Mouse (Mus musculus): Measurements from ENCODE around the gene Brsk2. TPM values are rescaled to one million over a fixed set of nuclear protein-coding genes. Genes with fewer than 3 reads are reported as not detected.

Brsk2 gene
- polyA plus RNA-seq, 1 experiment: 173 TPM

GRCm38 (mm10) chr7:141924917-141925316 is 24.6 kb upstream of the Brsk2 start:
- no peaks in the 10 kb centered on the region for H3K27me3 ChIP-seq (ENCODE audit: control insufficient read depth, insufficient read depth, low read length)
- H3K4me1 ChIP-seq (ENCODE audit: control insufficient read depth, insufficient read depth, low read length): no peaks in the 10 kb centered on the region; the same call in 1 of the 2 replicates
- WGBS: 4% methylated on average over 7 of the region's 7 CpGs
- H3K27ac ChIP-seq (ENCODE audit: insufficient read depth, low read length): no peak overlapping the region
- TF ChIP-seq CTCF (IDR thresholded peaks at IDR 0.05; ENCODE audit: borderline replicate concordance, insufficient read depth, low read depth, low read length) (peak; percentile 94), POLR2A (IDR thresholded peaks at IDR 0.05; ENCODE audit: borderline replicate concordance, insufficient read depth, low read length) (no peak)
- peak; percentile 68 to 81 for DNase-seq
- no peak overlapping the region for H3K4me3 ChIP-seq (replicated peaks; ENCODE audit: insufficient read depth, low read depth, low read length)

DNA sequence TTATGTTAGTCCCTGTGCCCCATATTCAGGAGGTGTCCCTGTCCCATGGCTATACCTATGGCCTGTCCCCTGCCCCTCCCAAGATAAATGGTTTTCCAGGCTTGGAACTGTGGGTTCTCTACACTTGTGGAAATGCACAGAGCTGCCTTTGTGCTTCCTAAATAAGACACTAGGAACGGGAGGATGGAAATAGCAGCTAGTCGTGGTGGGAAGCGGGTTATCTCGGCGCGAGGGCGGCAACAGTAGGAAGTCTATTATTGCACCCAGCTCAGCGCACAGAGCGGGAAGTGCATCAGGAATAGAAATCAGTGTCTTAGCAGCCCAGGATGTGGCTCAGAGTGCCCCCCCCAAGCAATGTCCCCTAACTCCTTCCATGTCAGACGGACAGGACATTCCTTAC is 20.9 kb upstream of the Brsk2 start:
- no peak for TF ChIP-seq POLR2A (IDR thresholded peaks at IDR 0.05; ENCODE audit: borderline replicate concordance, insufficient read depth, low read length)
- TF ChIP-seq CTCF (IDR thresholded peaks at IDR 0.05; ENCODE audit: borderline replicate concordance, insufficient read depth, low read depth, low read length): no peak
- no peaks in the 10 kb centered on the region for H3K27me3 ChIP-seq (ENCODE audit: control insufficient read depth, insufficient read depth, low read length)
- no peak overlapping the region for H3K27ac ChIP-seq (ENCODE audit: insufficient read depth, low read length)
- no peaks in the 10 kb centered on the region; the same call in 1 of the 2 replicates for H3K4me1 ChIP-seq (ENCODE audit: control insufficient read depth, insufficient read depth, low read length)
- 79% methylated on average over 10 of the region's 10 CpGs for WGBS
- DNase-seq: no peak
- no peak overlapping the region for H3K4me3 ChIP-seq (replicated peaks; ENCODE audit: insufficient read depth, low read depth, low read length)

DNA sequence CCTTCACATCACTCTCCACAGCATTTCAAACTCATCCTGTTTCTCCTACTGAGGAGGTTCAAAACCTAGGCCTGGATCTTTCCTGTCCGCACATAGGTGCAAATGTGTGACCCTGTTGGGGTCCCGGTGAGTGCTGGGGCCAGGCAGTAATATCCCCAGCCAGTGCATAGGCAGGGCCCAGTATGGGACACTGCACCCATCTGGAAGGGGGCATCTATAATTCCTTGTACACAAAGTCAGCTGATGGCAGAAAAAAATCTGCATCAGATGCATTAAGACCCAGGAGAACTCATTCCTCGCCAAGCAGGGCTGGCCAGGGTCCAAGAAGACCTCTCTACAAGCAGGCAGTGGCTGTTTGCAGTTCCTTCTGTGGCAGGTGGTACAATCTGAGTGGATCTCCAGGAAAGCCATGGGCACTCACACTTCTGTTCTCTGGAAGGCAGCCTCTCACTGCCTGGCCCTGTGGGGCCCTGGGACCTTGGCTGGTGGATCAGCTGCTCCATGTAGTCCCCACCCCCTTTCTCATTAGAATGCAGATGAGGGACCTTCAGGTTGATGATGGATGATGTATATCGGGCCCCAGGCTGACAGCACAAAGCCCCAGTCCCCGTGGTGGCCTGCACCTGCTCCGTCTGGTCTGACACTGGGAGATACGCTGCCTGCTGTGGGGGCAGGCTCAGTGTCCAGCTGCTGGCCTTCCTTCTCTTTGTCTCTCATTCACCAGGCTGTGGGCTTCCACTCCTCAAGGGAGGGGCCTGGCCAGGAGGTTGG is 15.2 kb upstream of the Brsk2 start:
- peaks cover 10% of the 10 kb centered on the region for H3K4me1 ChIP-seq (ENCODE audit: control insufficient read depth, insufficient read depth, low read length)
- H3K27me3 ChIP-seq (ENCODE audit: control insufficient read depth, insufficient read depth, low read length): no peaks in the 10 kb centered on the region
- 42% methylated on average over 7 of the region's 7 CpGs for WGBS
- H3K27ac ChIP-seq (ENCODE audit: insufficient read depth, low read length): no peak overlapping the region
- DNase-seq: peak; percentile 25 to 26
- H3K4me3 ChIP-seq (replicated peaks; ENCODE audit: insufficient read depth, low read depth, low read length): no peak overlapping the region
- TF ChIP-seq POLR2A (IDR thresholded peaks at IDR 0.05; ENCODE audit: borderline replicate concordance, insufficient read depth, low read length): no peak
- no peak for TF ChIP-seq CTCF (IDR thresholded peaks at IDR 0.05; ENCODE audit: borderline replicate concordance, insufficient read depth, low read depth, low read length)

- no peaks in the 10 kb centered on the region for H3K27me3 ChIP-seq (ENCODE audit: control insufficient read depth, insufficient read depth, low read length)
- no peak overlapping the region for H3K4me3 ChIP-seq (replicated peaks; ENCODE audit: insufficient read depth, low read depth, low read length)
- no peak overlapping the region for H3K27ac ChIP-seq (ENCODE audit: insufficient read depth, low read length)
- TF ChIP-seq CTCF (IDR thresholded peaks at IDR 0.05; ENCODE audit: borderline replicate concordance, insufficient read depth, low read depth, low read length) (no peak), POLR2A (IDR thresholded peaks at IDR 0.05; ENCODE audit: borderline replicate concordance, insufficient read depth, low read length) (no peak)
- H3K4me1 ChIP-seq (ENCODE audit: control insufficient read depth, insufficient read depth, low read length): peaks cover 10% of the 10 kb centered on the region
- DNase-seq: peak; percentile 40 to 48
- WGBS: 48% methylated on average over 6 of the region's 6 CpGs
Observed at GRCm38 (mm10) chr7:141934951-141935350, 14.6 kb upstream of the Brsk2 start.

DNA sequence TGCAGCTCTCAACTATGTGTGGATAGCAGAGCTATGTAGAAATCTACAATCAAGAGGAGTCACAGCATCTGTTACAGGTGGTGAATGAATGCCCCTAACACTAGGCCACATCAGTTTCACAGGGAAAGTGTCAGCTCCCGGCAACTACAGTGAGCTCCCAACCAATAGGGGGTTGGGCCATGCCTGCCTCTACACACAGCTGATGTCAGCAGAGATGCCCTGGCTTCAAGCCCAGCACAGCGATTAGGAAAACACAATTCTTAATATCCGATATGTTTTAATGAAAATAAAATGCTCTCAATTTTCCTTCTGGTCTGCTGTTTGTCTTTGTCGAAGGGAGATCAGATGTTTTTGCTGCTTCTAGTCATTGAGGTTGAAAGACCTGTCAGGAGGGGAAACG is 6.1 kb upstream of the Brsk2 start:
- Histone ChIP-seq H3K4me3 (replicated peaks; ENCODE audit: insufficient read depth, low read depth, low read length) (no peak overlapping the region), H3K27ac (ENCODE audit: insufficient read depth, low read length) (no peak overlapping the region), H3K27me3 (ENCODE audit: control insufficient read depth, insufficient read depth, low read length) (no peaks in the 10 kb centered on the region), H3K4me1 (ENCODE audit: control insufficient read depth, insufficient read depth, low read length) (peaks cover 19% of the 10 kb centered on the region)
- DNase-seq: peak; percentile 13 to 14
- WGBS: 21% methylated on average over 5 of the region's 5 CpGs
- TF ChIP-seq CTCF (IDR thresholded peaks at IDR 0.05; ENCODE audit: borderline replicate concordance, insufficient read depth, low read depth, low read length) (no peak), POLR2A (IDR thresholded peaks at IDR 0.05; ENCODE audit: borderline replicate concordance, insufficient read depth, low read length) (no peak)

- 68% methylated on average over 7 of the region's 7 CpGs for WGBS
- H3K27me3 ChIP-seq (ENCODE audit: control insufficient read depth, insufficient read depth, low read length): no peaks in the 10 kb centered on the region
- no peak overlapping the region for H3K4me3 ChIP-seq (replicated peaks; ENCODE audit: insufficient read depth, low read depth, low read length)
- no peak overlapping the region for H3K27ac ChIP-seq (ENCODE audit: insufficient read depth, low read length)
- peaks cover 19% of the 10 kb centered on the region for H3K4me1 ChIP-seq (ENCODE audit: control insufficient read depth, insufficient read depth, low read length)
- no peak for TF ChIP-seq CTCF (IDR thresholded peaks at IDR 0.05; ENCODE audit: borderline replicate concordance, insufficient read depth, low read depth, low read length)
- no peak for TF ChIP-seq POLR2A (IDR thresholded peaks at IDR 0.05; ENCODE audit: borderline replicate concordance, insufficient read depth, low read length)
- DNase-seq: peak in 1 of 2 experiments; percentile 26
Observed at GRCm38 (mm10) chr7:141945927-141946326, 3.6 kb upstream of the Brsk2 start.

- Histone ChIP-seq H3K4me1 (ENCODE audit: control insufficient read depth, insufficient read depth, low read length) (peaks cover 28% of the 10 kb centered on the region), H3K27me3 (ENCODE audit: control insufficient read depth, insufficient read depth, low read length) (no peaks in the 10 kb centered on the region), H3K4me3 (replicated peaks; ENCODE audit: insufficient read depth, low read depth, low read length) (no peak overlapping the region), H3K27ac (ENCODE audit: insufficient read depth, low read length) (no peak overlapping the region)
- no peak for TF ChIP-seq POLR2A (IDR thresholded peaks at IDR 0.05; ENCODE audit: borderline replicate concordance, insufficient read depth, low read length)
- no peak for TF ChIP-seq CTCF (IDR thresholded peaks at IDR 0.05; ENCODE audit: borderline replicate concordance, insufficient read depth, low read depth, low read length)
- DNase-seq: no peak
Observed at GRCm38 (mm10) chr7:141947512-141947911, 2.0 kb upstream of the Brsk2 start.

DNA sequence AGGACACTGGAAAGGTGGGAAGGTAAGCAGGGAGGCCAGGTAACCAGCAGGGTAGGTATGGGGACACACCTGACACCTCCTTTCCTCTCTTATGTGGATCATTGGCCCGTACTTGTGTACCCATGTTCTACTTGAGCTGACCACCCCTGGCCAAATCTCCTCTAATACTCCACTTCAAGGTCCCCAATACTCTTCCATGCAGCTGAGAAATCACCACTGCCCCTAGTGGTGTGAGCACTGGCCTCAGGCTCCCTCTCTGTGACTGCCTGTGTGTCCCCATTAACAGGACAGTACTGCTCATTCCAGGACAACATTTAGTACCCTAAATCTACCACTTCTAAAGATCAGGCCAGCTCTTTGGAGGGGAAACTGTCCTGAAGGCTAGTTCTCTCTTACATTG is 1.5 kb upstream of the Brsk2 start:
- Histone ChIP-seq H3K4me1 (ENCODE audit: control insufficient read depth, insufficient read depth, low read length) (peaks cover 29% of the 10 kb centered on the region), H3K4me3 (replicated peaks; ENCODE audit: insufficient read depth, low read depth, low read length) (no peak overlapping the region), H3K27me3 (ENCODE audit: control insufficient read depth, insufficient read depth, low read length) (no peaks in the 10 kb centered on the region), H3K27ac (ENCODE audit: insufficient read depth, low read length) (no peak overlapping the region)
- 87% methylated on average over 1 of the region's 1 CpGs for WGBS
- TF ChIP-seq POLR2A (IDR thresholded peaks at IDR 0.05; ENCODE audit: borderline replicate concordance, insufficient read depth, low read length): no peak
- TF ChIP-seq CTCF (IDR thresholded peaks at IDR 0.05; ENCODE audit: borderline replicate concordance, insufficient read depth, low read depth, low read length): peak; percentile 51; the same call in 1 of the 2 replicates
- DNase-seq: peak in 1 of 2 experiments; percentile 32

Measured in cerebellum, adult 2 months (tissue).